Mouse (Mus musculus) effector memory CD4-positive, alpha-beta T cell, adult 5 months (primary cell): ENCODE measurements around the gene Ube2cbp. TPM values are rescaled to one million over a fixed set of nuclear protein-coding genes. Genes with fewer than 3 reads are reported as not detected.

Source experiments
- polyA plus RNA-seq: library from polyadenylated mRNA; unstranded; fragments of 100-300 nt; shearing (Covaris generic); gene quantifications from one replicate; pipeline ENCODE4 v1.2.1, GENCODE M21; 2017

Ube2cbp gene
- polyA plus RNA-seq, result 4.8 TPM

GRCm38 (mm10) chr9:86464151-86465105 is at the start of gene Ube2cbp:
Gene Ube2cbp, minus strand, starts transcription at chr9:86464950.

DNA sequence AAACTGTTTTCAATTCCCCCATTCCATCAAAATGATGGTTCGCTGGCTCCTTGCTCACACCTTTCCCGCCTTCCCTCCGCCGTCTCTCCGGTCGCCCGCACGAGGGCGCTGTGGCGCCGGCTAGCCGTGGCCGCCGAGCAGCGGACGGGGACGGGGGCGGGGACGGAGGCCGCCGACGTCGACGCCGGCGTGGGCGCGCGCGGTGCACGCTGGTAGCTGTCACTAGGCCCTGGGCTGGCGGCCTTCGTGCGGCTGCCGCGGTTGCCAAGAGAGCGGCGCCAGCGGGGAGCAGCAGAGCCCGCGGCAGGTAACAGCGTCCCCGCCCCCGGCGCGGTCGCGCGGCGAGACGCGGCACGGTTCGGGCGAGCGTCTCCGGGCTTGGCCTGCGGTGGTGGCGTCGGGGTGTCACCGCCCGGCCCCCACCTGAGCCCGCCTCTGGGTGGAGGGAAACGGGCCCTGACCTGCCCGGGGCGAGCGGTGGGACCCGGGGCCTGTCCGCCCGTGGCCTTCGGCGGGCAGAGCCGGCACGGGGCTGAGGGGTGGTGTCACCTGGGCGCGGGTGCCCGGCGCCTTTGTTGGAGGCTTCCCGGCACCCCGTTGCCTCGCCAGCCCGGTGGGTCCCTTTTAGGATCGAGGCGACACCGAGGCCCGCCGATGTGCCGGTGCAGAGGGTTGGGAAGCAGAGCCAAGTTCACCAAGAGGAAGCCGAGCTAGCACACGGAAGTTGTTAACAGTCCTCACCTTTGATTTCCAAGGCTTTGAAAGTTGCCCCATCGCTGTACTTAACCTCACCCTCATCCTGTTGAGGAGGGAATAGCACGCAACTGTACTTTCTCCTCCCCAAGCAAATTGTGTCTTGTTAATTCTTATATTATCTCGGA is 2.5 kb upstream of the Ube2cbp start, which contains the start of gene Dop1a:
Dop1a (plus strand) TSS at position 165 of the 881 bp plus-strand sequence.

Other genes with a start within 250 kb of the Ube2cbp start
- 63.4 TPM for gene Dop1a, start 2.2 kb upstream of the Ube2cbp start, polyA plus RNA-seq
- 15.1 TPM for gene Pgm3, start 106.9 kb upstream of the Ube2cbp start, polyA plus RNA-seq
- gene Rwdd2a, start 107.0 kb upstream of the Ube2cbp start, polyA plus RNA-seq, result 2.2 TPM
- not detected for gene Me1, start 231.0 kb upstream of the Ube2cbp start, polyA plus RNA-seq